Mouse (Mus musculus) fat pad, adult 2 months (tissue): ENCODE results near the gene Iqschfp.
A peak's percentile ranks its signal among the peaks of the same experiment; 100 is the strongest.

ENCODE experiments used
- DNase-seq: peaks from one replicate; pipeline ENCODE4 v3.0.0-alpha.2; 2011; ENCODE audit warnings: low read depth, low spot score; ENCODE audit errors: extremely low read depth

The Iqschfp gene

GRCm38 (mm10) chr3:68335501-68335900 is 443.5 kb downstream of the Iqschfp start:
- DNase-seq = no peak

- no peak for DNase-seq
Measured at GRCm38 (mm10) chr3:68350624-68351023, 458.6 kb downstream of the Iqschfp start.

GRCm38 (mm10) chr3:68351461-68351860 is 459.4 kb downstream of the Iqschfp start:
- DNase-seq = no peak

GRCm38 (mm10) chr3:68352961-68353360 is 460.9 kb downstream of the Iqschfp start:
- DNase-seq = no peak

- peak; percentile 21 for DNase-seq
Measured at GRCm38 (mm10) chr3:68353492-68353891, 461.5 kb downstream of the Iqschfp start.

- no peak for DNase-seq
Measured at GRCm38 (mm10) chr3:68356516-68356915, 464.5 kb downstream of the Iqschfp start.

- no peak for DNase-seq
Measured at GRCm38 (mm10) chr3:68368029-68368428, 476.0 kb downstream of the Iqschfp start.

GRCm38 (mm10) chr3:68372925-68373324 is 480.9 kb downstream of the Iqschfp start:
- no peak for DNase-seq

GRCm38 (mm10) chr3:68375100-68375508 is 483.1 kb downstream of the Iqschfp start:
- no peak for DNase-seq

- no peak for DNase-seq
Measured at GRCm38 (mm10) chr3:68377452-68378198, 485.6 kb downstream of the Iqschfp start.

GRCm38 (mm10) chr3:68378799-68379198 is 486.8 kb downstream of the Iqschfp start:
- no peak for DNase-seq

GRCm38 (mm10) chr3:68379242-68379641 is 487.2 kb downstream of the Iqschfp start:
- DNase-seq = no peak

GRCm38 (mm10) chr3:68383672-68384071 is 491.6 kb downstream of the Iqschfp start:
- DNase-seq = no peak

- no peak for DNase-seq
Measured at GRCm38 (mm10) chr3:68385544-68385943, 493.5 kb downstream of the Iqschfp start.

- no peak for DNase-seq
Measured at GRCm38 (mm10) chr3:68388023-68388422, 496.0 kb downstream of the Iqschfp start.

GRCm38 (mm10) chr3:68393578-68393977 is 501.5 kb downstream of the Iqschfp start:
- no peak for DNase-seq

GRCm38 (mm10) chr3:68398691-68399090 is 506.7 kb downstream of the Iqschfp start:
- no peak for DNase-seq

- DNase-seq = no peak
Measured at GRCm38 (mm10) chr3:68400121-68400520, 508.1 kb downstream of the Iqschfp start.

- DNase-seq = no peak
Measured at GRCm38 (mm10) chr3:68403343-68403742, 511.3 kb downstream of the Iqschfp start.

GRCm38 (mm10) chr3:68403783-68404217 is 511.8 kb downstream of the Iqschfp start:
- DNase-seq = no peak

GRCm38 (mm10) chr3:68405724-68406123 is 513.7 kb downstream of the Iqschfp start:
- no peak for DNase-seq

GRCm38 (mm10) chr3:68412262-68412661 is 520.2 kb downstream of the Iqschfp start:
- DNase-seq = no peak

GRCm38 (mm10) chr3:68419792-68420191 is 527.8 kb downstream of the Iqschfp start:
- DNase-seq = no peak
